Mouse (Mus musculus) cortical plate, adult 2 months (tissue): ENCODE measurements around the gene Ccdc189.

ENCODE experiments used
- CTCF ChIP-seq: fragments of 200-500 bp; IDR thresholded peaks from 2 replicates; pipeline ENCODE4 v1.5.1; 2011; ENCODE audit warnings: mild to moderate bottlenecking, control low read depth, low read length; ENCODE audit not compliant: insufficient read depth; ENCODE audit errors: extremely low read depth
- POLR2A ChIP-seq: fragments of 200-500 bp; IDR thresholded peaks from 2 replicates; pipeline ENCODE4 v1.6.1; 2011; ENCODE audit warnings: mild to moderate bottlenecking, low read length, control low read depth; ENCODE audit not compliant: insufficient read depth; ENCODE audit errors: extremely low read depth

- TF ChIP-seq CTCF, result no peak
- TF ChIP-seq POLR2A, result no peak
These were observed 46.7 kb downstream of the Ccdc189 start for GRCm38 (mm10) chr7:127541671-127542070.
